Mouse (Mus musculus): ENCODE results near the gene Srgap1.

Srgap1 gene

DNA sequence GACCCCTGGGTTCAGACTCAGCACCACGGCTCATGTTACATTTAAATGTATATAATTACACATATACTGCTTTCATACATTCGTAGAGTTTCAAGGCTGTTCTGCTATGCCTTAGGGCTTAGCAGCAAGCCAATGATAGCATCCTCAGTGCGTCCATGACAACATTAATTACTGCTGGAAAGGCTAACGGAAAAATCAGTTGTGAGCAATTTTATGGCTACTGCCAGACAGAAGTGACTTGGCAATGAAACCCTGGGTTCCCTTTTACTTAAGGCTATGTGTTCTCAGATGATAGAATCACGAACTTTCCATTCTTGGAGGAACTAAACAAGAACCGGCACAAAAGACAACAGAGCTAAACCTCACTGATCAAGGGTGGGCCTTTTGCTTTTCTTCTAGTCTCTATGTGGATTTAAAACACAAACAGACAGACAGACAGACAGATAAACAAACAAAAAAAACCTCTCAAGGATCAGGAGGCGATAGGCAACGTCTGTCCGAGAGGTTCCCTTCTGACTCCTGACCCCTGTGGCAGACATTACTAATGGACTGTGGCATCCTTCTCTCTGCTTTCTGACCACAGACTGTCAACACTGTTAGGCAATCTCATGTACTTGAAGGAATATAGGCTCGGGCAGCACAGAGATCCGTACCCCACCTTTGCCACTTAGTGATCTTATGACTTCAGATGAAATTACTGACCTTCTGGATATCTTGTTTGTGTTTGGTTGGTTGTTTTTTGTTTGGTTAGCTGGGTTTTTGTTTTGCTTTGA lies 85.8 kb downstream of the Srgap1 start:
- no peak for DNase-seq

DNA sequence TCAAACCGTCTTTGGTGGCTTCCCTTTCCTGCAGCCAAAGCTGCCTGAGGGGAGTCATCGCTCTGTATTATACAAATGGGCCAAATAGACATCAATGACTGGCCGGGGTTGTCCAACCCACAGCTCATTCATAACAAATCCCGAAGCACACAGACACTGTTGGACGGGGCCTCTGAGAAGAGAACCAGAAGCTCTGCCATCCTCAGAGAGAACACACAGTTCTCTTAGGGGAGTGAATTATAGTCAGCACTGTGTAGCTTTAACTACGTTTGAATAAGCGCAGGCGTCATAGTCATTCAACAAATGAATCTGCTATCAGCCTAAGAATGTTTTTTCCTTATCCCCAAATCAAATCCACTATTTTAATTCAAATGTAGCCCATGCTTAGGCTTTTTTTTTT lies 88.4 kb downstream of the Srgap1 start:
- no peak for DNase-seq

DNA sequence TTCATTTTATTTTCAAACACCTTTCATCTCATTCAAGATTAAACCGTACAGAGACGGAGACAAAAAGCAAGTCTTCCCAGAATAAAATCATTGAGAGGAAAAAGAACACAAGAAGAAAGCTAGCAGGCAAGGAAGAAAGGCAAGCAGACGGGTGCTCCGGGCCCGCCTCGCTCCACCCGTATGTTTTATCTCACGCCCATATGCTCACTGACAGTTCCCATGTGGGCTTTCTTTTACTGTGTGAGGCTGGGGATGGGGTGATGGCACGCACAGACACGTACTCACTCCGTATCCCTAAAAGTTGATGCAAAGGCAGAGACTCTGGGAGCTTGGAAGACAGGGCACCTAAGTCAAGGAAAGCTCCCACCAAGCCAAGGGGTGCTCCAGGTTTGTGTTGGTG lies 90.6 kb downstream of the Srgap1 start:
- no peak for DNase-seq

DNA sequence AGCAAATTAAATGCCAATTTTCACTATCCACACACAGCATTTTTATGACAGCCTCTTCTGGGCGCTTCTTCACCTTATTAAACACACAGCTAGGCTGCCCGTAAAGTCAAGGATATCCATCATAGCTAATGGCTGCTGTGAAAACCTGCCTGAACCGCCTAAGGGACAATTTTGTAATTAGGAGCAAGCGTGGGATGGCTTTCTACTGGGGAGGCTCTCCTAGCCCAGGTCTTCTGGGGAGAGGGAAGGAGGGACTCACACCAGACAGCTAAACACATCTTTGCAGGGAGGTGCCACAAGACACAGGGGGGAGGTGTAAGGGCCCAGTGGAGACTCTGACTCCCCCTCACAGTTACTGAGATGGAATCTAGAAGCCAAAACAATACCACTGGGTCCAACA lies 91.4 kb downstream of the Srgap1 start:
- no peak for DNase-seq

DNA sequence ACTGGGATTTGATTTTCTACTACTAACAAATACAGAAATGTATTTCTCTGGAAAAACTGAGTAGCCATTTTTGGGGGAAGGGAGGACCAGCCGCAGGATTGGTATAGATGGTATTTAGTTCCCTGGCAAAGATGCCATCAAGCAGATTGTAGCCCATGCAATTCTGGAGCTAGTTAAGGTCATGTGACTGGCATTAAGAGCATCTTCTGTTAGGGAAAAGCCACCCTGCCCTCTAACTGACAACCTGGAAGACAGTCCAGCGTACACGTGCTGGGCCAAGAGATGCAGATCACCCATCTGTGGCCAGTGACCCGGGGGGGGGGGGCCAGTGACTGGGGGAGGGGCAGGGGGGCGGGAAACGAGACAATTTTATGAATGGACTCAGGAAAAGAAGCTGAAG lies 92.2 kb downstream of the Srgap1 start:
- DNase-seq: no peak

DNA sequence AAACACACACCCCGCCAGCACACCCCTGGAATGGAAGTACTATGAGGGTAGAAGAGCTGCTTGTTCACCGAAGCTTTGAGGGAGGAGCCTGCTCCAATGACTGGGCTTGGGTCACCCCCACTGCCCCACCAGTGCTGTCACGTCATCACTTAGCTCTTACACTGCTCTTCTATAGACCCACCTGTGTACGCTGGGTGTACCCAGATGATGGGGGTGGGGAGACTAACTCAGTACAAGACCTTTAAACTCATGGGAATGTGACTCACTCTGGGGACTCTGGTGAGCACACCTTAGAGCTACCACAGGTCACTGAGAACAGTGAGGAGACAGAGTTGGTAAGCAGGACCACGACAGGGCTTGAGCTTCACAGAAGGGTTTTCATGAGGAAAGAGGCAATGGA lies 94.1 kb downstream of the Srgap1 start:
- DNase-seq: no peak

DNA sequence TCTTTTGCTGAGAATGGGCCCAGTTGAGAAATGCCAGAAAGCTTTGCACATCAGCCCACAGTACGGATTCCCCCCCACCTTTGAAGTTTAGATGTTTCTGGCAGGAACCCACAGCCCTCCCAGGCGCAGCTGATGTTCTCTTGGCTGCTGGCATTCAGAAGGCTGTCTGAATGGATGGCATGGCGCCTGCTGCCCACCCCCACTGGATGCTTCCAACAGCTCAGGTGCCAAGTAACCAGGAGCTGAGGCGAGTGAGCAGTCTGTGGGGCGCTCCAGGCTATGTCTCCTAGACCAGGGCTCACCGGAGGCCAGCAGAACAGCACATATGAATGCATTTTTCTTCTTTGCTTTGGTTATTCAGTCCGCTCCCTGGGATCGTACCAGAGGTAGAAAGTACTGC lies 100.9 kb downstream of the Srgap1 start:
- DNase-seq: peak; percentile 18 to 38

DNA sequence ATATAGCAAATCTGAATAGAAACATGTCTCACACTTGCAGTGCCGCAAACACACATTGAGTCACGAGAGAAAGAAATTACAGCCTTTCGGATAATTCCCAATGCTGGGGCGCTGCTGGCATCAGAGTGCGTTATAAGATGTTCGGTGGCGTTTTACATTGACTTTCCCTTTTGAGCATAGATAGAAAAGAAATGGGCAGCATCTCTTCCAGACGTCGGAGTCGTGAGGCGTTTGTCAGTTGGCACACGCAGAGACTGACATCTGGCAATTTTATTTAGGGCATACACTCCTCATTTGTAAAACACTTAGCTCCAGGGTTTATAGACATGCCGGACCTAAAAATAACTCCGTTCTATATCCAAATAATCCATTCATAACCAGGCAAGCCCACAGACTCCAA lies 115.2 kb downstream of the Srgap1 start:
- DNase-seq: no peak

DNA sequence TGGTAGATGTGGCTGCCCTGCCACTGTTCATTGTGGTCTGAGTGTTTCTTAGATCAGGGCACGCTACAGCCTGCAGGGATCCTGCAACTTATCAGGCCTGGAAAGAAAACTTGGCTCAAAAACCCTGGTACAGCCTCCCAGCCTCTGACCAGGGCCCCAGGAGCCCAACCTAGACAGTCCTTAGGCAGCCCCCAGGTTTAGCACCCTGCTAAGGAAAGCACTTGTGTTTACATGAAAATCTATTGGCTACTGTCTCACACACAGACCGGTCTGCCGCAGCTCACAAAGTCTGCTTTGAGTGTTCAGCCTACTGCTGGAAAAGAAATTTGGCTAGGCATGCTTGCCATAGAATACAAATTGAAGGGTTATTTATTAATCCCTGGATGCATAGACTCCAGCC lies 121.0 kb downstream of the Srgap1 start:
- DNase-seq: no peak

DNA sequence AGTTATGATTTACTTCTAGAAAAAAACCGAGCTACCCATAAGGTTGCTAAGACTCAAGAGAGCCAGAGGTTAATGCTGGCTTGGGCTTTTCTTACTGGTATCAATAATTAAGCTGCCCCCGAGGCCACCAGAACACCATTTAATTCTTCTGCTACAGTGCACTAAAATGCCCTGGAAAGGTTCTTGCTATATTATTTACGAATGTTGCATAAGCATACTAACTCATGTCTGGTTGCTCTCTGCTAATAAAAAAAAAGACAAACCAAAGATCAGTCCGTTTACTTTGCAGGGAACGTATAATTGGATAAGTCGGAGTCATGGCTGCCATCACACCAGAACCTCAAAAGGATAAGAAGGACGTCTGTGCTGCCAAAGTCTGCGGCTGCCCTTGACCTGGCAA lies 128.1 kb downstream of the Srgap1 start:
- DNase-seq: no peak

DNA sequence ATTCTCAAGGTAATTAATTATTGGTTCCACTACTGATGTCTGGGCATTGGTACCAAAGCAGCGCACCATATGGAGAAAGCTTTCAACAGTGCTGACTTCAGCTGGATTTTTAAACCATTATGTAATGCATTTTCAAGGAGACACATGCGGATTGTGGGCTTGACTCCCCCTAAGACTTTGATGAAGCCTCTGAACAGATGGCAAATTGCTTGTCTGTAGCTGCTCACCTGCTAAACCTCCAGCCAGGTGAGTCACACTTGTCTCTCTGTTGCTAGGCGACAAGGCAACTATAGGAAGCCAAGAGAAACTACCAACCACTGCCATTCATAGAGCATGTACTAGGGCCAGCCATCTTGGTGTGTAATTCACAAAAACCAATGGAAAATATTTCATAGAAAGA lies 128.5 kb downstream of the Srgap1 start:
- DNase-seq: no peak

DNA sequence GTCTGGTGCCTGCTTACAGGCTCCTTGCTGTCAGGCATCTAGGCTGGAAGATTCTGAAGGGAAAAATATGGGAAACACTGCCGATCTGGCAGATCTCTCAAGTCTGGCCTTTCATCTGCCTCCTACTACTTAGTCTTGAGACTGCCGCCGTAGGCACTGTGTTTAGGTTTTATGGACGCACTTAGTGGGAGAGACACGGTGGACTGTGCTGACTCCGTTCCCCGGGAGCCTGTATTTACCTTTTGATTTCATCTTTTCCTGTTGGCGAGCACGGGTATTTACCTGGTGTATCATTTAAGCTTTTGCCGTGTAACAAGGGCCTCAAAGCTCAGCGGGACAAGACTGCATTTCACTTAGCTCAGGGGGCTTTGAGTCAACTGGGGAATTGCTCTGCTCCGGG lies 131.6 kb downstream of the Srgap1 start:
- DNase-seq: no peak

DNA sequence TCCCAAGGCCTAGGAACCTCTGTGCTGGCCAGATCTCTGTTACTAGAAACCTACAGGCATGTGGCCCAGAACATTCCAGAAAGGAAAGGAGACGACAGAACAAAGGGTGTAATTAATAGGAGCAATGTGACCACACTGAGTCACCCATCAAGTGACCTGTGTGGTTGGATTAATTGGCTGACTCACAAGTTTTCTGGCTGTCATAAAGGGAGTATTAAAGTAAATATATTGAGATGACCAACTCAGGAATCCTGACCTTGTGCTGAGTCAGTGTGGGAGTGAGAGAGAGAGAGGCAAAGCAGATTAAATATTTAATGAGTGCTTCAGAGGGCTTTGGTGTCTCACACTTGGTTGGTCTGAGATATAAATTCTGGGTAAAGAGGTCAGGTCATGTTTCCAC lies 143.0 kb downstream of the Srgap1 start:
- DNase-seq: no peak

DNA sequence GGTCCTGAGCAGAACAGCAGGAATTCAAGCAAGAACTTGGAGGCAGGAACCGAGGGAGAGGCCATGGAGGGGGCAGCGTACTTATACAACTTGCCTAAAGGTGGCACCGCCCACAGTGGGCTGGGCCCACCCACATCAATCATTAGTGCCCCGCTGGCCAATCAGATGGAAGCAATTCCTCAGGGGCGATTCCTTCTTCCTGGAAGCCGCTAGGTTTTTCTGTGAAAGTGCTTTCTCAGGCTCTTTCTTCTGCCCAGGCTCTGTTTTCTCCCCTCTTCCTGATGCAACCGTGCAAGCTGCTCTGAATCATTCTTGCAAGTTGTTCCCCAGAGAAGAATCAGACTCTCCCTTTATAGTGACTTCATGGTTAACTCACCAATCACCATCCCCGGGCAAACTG lies 144.5 kb downstream of the Srgap1 start:
- no peak for DNase-seq

DNA sequence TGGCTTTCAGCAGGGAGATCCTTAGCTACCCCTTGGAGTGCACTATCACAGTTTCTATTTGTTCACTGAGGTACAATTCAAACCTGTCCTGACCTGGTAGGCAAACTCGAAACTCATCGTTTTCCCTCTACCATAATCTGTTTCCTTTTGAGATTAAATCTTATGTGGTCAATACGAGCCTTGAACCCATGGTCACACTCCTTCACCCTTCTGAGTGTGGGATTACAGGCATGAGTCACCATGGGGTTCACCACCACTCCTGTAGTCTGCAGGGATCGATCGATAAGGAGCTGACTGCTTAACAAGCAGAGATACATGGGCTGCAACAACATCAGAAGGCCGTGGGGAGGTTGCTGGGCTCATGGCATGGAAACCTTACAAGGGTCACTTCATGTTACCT lies 146.3 kb downstream of the Srgap1 start:
- DNase-seq: no peak

DNA sequence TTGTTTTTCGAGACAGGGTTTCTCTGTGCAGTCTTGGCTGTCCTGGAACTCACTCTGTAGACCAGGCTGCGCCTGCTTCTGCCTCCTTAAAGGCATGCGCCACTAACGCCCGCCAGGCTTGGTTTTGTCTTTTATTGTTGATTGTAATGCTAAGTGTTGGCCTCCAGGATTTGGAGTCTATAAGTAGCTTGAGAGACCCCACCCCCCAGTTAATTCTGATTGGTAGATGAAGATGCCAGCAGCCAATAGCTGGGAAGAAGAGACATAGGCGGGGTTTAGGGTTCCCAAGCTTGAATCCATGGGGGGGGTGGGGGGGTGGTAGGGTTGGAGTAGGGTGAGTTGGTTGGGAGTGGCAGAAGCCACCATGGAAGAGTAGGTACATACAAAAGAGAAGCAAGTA lies 147.4 kb downstream of the Srgap1 start:
- no peak for DNase-seq

DNA sequence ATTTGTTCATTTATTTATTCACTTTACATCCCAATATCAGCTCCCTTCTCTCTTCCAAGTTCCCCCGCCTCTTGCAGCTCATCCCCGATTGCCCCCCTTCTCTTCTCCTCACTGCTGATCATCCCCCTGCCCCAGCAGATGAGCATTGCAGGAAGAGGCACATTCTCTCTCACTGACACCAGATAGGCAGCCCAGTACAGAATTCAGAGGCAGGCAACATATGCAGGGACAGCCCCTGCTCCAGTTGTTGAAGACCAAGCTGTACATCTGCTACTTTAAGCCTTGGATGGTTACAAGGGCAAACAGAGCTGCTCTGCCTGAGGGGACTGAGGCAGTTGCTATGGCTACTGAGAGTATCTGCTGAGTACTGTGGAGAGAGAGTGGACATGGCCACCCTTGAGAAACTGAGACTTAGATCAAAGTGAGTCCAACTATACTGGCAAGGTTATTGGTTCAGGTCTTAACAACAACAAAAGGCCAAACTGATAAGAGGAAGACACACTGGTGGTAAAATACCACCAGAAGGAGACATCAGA lies 149.2 kb downstream of the Srgap1 start:
- DNase-seq: no peak

DNA sequence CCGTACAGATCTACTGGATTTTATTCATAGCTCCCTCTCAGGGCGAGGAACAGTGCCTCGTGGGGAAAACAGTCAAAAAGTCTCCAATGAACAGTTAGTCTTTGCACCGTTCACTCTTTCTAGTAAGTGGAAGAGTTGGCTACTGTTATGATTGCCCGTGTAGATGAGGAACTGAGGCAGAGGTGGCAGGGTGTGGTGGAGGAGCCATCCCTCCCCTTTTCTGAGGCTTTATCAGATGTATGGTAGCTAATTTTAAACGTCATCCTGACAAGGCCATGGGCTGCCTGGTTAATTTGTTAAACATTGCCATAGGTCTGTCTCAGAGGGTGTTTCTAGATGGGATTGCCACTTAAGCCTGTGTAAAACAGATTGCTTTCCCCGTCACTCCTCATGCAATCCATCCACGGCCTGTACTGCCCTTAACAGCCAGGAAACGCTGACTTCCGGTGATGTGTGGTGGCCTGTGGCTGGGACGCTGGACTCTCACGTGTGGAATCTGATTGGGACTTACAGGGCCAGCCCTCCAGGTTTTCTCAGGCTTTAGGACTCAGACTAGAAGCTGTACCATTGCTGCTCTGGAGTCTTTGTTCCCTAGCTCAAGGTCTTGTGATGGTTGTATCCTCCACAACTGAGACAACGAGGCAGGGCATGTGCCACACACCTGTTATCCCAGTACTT lies 155.6 kb downstream of the Srgap1 start:
- DNase-seq: no peak

DNA sequence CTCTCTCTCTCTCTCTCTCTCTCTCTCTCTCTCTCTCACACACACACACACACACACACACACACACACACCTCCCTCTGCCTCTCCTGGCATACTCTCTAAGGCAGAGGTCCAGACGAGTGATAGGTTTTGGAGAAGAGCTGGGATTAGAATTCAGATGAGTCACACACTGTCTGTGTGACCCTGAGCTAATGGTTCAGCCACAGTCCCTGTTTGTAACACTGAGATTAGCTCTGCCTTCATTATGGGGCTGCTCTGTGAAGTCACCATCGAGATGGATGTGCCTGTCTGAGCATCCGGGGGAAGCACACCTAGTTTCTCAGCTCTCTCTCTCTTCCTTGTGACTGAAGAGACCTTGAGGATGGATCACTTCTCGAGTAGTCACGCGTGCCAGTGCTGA lies 157.1 kb downstream of the Srgap1 start:
- DNase-seq: no peak

DNA sequence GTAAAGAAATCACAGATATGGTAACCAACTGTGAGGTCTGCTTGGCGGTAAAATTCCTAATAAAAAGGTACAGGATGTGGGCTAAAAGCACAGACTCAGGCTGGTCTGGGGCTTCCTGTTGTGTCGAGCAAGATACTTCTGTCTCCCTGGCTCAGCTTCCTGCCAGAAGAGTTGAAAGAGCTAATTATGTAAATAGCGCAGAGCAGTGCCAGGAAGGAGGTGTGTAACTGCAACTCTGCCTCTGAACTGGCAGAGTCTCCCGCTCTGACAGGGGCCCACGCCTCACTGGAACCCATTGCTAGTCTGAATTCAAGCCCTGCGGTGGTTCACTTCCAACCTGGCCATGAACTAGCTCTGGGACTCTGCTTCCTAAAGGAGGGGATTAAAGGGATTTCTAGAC lies 160.3 kb downstream of the Srgap1 start:
- DNase-seq: peak; percentile 10

DNA sequence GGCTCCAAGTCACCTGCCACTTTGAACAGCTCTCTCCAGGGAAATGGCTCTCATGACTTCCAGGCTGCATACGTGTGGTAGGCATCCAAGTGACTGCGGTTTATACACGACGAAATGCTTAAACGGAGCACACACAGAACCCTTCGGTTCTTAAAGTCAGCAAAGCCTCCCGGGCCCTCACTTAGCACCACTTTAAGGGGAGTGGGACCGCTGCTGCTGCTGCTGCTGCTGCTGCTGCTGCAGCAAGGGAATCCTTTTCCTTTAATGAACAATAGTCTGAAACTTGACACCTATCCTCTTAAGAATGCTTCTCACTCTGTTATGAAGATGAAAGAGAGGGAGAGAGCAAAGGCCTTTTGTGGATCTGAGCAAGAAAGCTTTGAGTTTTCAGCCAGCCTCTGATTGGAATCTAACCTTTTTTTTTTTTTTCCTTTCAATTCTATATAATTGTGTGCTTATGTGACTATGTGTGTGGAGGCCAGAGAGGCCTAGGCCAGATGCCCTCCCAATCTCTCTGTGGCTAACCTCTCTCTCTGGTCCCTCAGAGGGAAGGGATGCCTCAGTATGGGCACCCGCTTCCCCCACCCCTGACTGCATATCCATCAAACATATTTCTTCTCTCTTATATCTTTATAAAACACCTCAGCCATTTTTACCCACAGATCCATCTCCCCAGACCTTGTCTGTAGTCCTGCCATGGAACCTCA lies 161.4 kb downstream of the Srgap1 start:
- no peak for DNase-seq

DNA sequence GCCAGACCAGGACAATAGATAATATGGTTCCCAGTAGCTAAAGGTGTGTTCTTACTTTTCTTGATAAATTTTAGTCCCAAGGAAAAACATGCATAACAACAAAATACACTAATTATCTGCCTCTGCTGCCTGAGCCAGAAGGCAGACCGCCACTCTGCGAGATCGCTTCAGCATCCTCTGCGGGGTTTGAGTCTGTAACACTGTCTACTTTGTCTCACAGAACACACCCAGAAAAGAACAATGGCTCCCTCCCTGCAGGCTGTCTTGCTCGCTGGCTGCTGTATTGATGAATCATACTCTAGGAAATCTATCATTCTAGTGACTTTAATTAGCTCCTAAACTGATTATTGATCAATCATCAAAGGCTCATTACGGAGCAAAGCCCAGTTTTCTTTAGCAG lies 164.7 kb downstream of the Srgap1 start:
- no peak for DNase-seq

DNA sequence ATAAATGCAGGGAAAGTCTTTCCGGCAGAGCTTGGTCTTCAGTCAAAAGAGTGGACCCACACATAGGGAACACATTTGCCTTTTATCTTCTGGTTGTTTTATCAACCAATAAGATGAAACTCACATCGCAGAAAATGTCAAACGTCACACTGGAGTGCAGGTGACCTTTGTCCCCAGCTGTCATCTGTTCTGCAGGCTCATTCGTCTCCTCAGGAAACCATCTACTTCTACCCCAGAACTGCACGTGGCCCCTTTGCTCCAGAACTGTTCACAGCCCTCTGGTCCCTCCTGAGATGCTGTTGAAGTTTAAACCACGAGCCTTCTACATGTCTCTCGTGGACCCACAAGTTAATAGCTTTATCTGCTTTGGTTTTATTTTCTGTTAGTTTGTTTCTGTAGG lies 168.3 kb downstream of the Srgap1 start:
- DNase-seq: no peak

DNA sequence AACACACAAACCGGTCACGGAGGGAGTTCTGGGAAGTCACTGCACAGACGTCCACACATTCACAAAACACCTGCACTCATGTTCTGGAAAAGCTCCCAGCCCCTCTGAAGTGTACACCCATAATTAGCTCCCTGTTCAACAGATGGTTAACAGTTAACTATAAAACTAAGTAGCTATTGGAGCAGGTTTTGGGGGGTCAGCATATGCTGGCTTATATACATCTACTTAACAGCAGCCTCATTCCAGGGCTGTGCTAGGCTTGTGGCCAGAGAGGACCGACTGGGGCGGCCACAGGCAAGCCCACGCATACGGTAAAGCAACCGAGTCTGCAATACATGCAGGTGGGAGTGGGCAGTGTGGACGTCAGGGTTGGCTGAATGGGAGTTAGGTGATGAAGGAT lies 169.2 kb downstream of the Srgap1 start:
- DNase-seq: no peak
